Mouse (Mus musculus) neural tube, embryonic 10.5 days (tissue): Measurements from ENCODE around the gene Tcte1.
A peak's percentile ranks its signal among the peaks of the same experiment; 100 is the strongest.

Source experiments
- DNase-seq: peaks from one replicate; pipeline ENCODE4 v3.0.0-alpha.2; 2017; ENCODE audit warnings: low spot score; ENCODE audit errors: extremely low spot score

Gene Tcte1

DNA sequence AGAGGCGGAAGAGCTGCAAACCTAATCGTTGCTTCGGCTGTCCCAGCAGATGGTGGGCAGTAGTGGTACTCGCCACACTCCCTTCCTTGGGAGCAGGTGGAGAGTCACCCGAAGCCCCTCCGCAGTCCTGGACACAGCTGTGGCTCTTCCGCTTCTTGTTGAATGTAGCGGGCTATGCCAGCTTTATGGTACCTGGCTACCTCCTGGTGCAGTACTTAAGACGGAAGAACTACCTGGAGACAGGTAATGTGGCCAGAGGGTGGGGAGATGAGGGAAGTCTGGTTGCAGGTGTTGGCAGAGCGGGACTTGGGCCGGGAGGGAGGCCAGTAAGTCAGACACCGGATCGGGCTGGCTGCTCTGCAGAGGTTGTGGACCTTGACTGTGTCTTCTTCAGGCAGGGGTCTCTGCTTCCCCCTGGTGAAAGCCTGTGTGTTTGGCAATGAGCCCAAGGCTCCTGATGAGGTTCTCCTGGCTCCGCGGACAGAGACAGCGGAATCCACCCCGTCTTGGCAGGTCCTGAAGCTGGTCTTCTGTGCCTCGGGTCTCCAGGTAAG is 41.4 kb downstream of the Tcte1 start:
- DNase-seq = no peak

DNA sequence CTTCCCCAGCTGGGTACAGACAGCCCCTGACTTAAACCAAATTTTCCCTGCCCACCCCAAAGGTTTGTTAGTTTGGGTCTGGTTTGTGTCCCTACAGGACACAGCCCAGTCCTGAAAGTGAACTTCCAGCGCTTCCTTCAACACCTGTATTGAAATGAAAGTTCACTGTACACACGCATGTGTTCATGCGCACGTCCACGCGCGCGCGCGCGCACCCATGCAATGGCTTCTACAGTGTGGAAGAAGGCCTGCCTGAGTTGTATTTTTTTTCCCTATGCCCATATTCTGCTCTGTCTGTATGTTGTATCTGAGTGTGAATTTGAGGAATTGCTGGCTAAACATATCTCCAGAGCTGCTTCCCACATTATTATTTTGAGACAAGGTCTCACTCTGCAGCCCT is 41.9 kb downstream of the Tcte1 start:
- DNase-seq = no peak

DNA sequence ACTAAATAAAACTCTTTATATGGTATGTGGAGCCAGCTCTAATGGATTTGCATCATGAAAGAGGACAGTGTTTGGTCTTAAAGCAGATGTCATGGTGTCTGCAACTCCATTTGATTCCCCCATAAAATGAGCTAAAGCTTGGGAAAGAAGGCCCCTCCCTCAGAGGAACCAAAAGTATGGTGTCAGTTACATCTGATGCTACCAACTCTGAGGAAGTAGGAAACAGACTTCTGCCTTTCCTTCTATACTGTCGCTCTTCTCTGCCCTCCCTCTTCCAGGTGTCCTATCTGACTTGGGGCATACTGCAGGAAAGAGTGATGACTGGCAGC is 42.8 kb downstream of the Tcte1 start:
- DNase-seq = no peak

DNA sequence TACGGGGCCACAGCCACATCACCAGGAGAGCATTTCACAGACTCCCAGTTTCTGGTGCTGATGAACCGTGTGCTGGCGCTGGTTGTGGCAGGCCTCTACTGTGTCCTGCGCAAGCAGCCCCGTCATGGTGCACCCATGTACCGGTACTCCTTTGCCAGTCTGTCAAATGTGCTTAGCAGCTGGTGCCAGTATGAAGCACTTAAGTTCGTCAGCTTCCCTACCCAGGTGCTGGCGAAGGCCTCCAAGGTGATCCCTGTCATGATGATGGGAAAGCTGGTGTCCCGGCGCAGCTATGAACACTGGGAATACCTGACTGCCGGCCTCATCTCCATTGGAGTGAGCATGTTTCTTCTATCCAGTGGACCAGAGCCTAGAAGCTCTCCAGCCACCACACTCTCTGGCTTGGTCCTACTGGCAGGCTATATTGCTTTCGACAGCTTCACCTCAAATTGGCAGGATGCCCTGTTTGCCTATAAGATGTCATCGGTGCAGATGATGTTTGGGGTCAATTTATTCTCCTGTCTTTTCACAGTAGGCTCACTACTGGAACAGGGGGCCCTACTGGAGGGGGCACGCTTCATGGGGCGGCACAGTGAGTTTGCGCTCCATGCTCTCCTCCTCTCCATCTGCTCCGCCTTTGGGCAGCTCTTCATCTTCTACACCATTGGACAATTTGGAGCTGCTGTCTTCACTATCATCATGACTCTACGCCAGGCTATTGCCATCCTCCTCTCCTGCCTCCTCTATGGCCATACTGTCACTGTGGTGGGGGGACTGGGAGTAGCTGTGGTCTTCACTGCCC is 43.3 kb downstream of the Tcte1 start:
- peak; percentile 49 for DNase-seq

DNA sequence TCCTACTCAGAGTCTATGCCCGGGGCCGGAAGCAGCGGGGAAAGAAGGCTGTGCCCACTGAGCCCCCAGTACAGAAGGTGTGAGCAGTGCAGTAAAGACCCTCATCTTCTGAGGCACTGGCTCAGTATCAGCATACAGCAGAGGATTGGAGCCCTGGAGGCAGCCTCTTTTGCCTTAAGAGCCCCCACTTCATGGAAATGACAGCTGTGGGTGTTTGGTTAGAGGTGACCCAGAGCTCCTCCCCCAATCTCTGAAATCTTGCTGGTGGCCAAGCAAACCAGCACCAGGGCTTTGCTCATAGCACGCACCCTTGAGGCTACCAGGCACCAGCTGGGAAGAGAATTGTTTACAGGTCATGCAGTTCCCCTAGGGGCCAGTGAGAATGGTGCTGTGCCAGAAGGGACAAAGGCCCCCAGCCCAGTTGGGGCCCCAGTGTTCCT is 43.9 kb downstream of the Tcte1 start:
- DNase-seq = no peak

DNA sequence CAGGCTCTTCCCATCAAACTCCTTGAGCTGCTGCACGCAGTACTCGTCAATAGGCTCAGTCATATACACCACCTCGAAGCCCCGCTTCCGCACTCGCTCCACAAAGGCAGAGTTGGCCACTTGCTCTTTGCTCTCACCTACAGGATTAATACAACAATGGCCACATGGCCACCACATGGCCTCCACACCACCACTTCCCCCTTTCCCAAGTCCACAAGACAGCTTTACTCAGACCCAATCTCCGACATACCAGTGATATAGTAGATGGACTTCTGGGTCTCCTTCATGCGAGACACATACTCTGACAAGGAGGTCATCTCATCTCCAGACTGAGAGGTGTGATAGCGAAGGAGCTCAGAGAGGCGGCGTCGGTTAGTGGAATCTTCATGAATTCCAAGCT is 45.8 kb downstream of the Tcte1 start:
- no peak for DNase-seq

DNA sequence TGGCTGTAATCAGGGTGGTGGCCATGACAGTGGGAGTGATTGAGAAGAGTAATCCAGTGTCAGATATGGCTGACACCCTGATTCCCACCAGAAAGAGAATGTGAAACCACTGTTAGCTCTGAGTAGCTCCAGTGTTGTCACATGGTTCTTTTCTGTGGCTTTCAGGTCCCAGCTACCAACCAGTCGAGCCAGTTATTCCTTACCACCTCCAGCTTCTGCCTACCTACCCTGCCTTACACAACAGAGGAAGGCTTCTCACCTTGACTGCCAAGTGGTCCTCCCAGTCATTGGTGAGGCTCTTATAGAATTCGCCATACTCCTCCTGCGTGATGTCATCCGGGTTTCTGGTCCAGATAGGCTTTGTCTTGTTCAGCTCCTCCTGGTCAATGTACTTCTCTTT is 46.8 kb downstream of the Tcte1 start:
- DNase-seq = no peak

DNA sequence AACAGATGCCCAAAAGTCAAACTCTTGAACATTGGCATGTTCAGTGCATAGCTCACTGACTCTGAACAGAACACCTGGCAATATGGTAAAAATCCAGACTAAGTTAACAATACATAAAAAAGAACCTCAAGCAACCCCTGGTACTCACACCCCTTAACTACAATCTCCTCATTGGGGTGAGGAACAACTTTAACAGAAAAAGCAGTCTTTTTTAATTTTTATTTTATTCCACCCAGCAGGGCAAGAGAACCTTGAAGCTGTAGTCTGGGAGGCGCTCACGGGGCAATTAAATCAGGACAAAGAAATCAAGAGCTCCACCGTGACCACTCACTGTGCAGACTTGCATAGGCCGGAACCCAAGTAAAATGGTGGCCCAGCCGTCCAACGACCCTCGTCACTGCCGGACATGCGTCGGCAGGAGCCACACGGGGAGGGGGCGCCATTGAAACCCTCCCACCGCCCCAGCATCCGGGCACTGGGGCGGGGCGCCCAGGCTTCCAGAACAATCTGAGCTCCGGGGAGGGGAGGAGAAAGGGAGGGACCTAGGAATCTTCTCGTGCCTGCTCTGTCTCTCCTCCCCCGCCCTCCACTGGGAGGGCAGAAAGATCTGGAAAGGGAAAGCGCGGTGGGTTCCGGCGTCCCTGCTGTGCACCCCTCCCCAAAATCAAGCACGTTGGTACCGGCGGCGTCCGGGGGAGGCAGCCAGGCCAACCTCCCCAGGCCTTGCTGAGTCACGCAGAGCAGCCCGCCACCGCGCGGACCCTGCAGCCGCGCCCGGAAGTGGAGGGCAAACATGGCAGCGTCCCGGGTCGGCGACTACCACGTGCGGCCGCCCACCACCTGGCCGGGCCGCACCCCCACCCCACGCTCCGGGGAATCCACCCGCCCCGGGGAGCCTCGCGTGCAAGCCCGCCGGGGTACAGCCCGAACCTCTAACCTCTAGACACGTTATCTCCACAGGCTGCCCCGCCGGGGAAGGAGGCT is 49.2 kb downstream of the Tcte1 start:
- DNase-seq = peak; percentile 88

DNA sequence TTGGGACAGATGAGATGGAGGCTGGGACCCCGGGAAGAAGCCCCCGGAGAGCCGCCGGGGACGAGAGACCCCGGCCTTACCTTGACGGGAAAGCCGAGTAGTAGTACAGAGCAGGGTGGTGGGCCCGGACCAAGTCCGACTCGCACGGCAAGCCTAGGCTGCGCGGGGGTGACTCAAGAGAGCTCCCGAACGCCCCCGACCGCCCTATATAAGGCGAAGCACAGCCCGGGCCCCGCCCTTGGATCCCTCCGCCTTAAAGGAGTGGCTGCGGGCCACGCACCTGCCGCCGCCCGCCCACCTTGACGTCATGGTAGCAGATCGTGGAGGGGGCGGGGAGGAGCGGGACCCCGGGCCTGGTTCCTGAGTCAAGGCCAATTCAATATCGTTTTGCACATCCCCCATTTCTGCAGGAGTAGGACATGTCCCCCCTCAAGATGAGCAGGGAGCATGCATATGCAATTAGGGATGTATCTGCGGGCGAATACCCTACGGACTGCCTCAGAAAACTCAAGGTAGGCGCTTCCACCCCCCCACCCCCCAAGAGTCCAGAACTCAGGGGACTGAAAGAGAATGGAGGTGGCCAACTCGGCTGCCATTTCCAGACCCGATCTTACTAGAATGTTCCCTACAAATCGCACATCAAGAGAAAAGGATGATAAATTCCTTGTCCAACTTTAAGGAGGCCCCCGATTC is 50.0 kb downstream of the Tcte1 start, which contains the start of gene Hsp90ab1:
Hsp90ab1 (minus strand) TSS at position 185 of the 693 bp plus-strand sequence.
- peak; percentile 100 for DNase-seq

DNA sequence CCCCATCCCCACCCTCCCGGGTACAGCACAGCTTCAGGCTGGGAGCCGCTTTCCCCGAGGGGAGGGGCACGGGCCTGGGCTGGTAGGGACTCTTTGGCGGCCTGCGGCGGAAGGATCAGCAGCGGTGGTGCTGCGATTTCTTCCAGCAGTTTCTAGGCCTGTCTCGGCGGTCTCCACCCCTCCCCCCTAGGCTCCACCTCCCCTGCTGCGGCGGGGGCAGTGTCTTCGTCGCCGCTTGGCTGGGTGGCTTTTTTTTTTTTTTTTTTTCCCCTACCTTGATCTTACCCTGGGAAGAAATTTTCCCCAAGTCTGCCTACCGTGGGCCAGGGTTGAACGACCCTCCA is 50.5 kb downstream of the Tcte1 start:
- DNase-seq = peak; percentile 97

DNA sequence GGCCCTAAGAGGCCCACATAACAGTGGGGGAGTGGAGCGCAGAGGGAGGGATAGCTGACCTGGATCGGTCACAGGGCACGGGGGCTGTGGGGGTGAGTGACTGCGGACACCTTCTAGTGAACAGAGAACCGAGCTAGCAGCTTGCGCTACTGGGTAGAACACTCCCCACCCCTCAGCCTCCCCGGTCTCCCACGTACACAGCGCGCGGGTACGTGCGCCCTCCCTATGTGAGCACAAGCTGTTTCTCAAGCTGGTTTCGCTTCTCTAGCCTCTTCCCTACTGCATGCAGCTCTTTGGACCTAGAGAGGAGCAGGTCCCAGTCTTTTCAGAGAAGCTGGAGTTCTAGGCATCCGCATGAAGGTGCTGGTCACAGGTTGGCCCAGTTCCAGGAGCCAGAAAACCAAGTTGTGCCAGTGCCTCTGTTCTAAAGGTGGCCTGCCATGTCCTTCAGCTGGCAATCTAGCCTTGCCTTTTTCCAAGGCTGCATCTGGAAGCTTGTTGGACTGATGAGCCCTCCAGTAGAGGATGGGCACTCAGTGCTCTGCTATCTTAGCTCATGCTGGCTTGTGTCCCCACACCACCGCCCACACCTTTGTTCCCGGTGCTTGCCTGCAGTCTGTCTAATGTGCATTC is 51.0 kb downstream of the Tcte1 start:
- peak; percentile 74 for DNase-seq

DNA sequence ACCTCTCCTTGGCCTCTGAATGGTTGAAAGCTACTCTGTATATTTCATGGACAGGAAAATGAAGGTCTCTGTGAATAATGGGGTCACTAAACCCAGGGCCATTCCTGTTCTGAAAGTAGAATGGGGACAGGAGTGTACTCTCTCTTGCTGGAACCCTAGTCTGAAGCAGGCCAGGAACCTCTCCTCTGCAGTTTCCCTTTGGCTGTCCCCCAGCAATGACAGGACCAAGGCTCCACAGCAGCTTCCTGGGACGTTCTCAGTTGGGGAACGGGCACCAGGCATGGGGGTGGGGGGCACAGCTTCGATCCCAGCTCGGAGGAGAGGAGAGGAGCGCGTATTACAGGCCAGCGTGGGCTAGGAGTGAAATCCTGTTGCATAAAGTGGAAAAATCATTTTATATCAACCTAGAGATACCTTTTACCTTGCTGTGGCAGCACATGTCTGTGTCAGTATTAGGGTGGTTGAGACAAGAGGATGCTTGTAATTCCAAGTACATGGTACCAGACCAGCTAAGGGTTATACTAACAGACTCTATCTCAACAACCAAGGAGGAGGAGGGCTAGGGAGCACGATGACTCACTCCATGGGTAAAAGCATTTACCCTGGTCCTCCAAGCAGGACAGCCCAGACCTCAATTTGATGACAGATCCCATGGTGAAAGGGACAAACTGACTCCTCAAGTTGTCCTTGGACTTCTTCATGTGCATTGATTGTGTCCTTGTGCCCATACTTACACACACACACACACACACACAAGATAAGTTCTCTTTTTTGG is 52.1 kb downstream of the Tcte1 start:
- DNase-seq = no peak

DNA sequence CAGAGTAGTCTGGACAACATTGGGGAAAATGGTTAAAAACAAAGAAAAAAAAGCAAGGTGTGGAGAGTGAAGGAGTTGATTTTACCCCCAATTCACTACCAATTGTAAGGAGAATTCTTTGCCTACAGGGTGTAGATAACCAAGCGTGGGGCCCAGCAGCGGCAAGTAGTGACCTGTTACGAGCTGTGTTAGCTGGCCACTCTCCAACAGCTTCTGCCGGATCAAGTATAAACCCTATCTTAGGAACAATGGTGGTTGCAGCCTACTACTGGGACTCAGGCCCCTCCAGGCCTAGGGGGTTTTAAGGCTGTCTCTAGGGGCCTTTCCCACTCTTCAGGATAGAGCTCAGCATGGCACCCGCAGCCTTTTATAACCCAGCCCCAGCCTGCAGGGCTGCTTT is 55.0 kb downstream of the Tcte1 start:
- no peak for DNase-seq

DNA sequence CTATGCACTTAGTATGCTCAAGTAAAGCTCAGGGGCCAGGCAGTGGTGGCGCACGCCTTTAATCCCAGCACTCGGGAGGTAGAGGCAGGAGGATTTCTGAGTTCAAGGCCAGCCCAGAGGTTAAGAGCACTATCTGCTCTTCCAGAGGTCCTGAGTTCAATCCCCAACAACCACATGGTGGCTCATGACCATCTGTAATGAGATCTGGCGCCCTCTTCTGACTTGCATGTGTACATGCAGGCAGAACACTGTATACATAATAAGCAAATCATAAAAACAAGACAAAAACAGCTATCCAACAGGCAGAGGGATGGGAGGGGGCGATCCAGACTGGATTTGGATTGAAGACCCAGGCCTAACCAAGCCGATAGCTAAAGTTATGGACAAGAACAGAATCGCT is 55.6 kb downstream of the Tcte1 start:
- no peak for DNase-seq

DNA sequence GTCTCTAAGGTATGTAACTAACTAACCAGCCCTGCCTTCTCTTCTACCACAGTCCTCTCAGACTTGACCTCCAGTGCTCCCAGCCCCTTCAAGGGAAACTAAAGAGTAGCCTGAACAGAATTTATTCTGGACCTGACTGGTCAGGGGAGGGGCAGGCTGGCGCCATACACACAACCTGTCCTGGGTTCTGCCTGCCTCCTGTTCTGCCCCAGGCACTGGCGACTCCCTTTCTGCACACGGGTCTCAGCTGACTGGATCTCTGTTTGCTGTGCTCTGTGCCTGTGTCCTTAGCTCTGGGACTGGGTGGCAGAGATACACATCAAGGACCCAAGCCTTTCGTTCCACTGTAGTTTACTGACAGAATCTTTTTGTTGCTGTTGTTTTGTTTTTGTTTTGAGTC is 56.3 kb downstream of the Tcte1 start:
- DNase-seq = no peak

DNA sequence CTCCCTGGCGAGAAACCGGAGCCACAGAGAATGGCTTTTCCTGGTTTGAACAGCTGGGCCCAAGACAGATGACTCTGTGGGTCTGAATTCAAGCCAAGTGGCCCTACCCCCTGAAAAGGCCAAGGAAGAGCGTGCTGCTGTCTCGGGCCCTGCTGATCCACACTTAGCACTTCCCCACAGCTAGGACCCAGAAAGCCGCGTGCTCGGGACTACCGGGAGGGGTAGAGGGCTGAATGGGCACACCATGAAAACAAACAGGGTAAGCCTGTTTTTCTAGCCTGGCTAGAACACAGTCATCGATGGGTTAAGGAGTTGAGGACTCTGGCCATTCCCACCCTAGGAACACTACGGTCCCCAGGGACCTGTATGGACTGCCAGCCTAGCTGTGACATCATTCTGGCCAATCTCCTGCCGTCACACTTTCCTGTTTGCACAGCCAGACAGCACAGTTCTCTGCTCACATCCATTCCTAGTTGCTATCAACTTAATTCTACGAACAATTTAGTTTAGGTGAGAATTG is 57.8 kb downstream of the Tcte1 start:
- DNase-seq = no peak

DNA sequence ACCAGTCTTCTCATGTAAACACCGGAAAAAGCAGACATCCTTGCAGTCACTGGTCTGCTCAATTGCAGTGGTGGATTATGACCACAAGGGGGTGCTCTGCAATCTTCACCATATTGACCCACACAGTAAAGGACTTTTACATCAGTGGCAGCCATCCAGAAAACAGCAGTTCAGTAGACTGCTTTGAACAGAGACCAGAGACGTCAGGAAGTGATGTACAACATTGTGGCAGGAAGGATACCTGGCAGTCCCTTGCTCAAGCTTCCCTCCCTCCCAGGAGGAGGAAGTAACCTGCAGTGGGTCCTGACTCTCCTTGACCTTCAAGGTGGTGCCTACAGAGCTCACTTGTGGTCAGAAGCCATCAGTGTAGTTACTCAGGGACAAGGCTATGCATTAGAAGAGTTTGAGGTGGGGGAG is 58.3 kb downstream of the Tcte1 start:
- peak; percentile 69 for DNase-seq

DNA sequence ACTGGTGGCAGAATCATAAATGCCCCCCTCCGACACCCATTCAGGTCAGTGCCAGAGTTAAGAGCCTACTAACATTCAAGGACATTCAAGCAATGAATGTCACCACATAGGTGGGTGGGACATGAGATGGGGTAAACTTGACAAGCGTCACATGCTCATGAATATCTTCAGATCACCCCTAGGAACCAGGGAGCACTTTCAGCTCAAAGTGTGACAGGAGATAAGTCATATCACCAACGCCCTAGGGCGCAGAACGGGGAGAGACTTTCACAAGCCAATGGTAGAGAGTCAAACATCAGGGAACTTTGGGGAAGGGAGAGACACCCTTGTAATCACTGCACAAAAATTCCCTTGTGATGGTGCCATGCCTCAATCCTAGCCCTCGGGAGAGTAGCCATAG is 59.0 kb downstream of the Tcte1 start:
- DNase-seq = no peak

DNA sequence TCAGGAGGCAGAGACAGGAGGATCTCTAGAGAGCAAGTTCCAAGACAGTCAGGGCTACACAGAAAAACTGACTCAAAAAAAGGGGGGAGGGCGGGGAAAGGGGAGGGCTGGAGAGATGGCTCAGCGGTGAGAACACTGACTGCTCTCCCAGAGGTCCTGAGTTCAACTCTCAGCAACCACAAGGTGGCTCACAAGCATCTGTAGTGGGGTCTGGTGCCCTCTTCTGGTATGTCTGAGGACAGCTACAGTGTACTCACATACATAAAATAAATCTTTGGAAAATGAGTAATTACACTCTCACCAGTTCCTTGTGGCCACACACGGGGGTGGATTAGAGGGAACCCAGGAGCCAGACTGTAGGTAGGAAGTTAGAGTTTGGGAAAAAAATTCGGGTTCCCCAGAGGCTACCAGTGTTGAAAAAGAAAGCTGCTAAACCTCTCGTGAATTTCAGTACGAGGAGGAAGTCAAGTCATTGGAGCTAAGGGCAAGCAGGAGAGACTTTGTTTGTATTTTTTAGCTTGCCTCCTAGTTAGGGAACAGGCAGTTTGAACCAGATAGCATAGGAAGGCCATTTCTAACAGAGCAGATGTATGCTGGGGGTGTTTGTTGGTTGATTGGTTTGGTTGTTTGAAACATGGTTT is 59.6 kb downstream of the Tcte1 start:
- DNase-seq = no peak
